Mouse (Mus musculus): ENCODE data around the gene Nkd1.

Nkd1 gene

GRCm38 (mm10) chr8:88619513-88619912 lies 98.4 kb downstream of the Nkd1 start:
- no peak for DNase-seq (ENCODE audit: low spot score)

GRCm38 (mm10) chr8:88620931-88621330 lies 99.8 kb downstream of the Nkd1 start:
- DNase-seq (ENCODE audit: low spot score): no peak

- peak; percentile 58 for DNase-seq (ENCODE audit: low spot score)
Measured at GRCm38 (mm10) chr8:88621408-88621807, 100.3 kb downstream of the Nkd1 start.

GRCm38 (mm10) chr8:88623351-88623750 lies 102.2 kb downstream of the Nkd1 start:
- no peak for DNase-seq (ENCODE audit: low spot score)

DNA sequence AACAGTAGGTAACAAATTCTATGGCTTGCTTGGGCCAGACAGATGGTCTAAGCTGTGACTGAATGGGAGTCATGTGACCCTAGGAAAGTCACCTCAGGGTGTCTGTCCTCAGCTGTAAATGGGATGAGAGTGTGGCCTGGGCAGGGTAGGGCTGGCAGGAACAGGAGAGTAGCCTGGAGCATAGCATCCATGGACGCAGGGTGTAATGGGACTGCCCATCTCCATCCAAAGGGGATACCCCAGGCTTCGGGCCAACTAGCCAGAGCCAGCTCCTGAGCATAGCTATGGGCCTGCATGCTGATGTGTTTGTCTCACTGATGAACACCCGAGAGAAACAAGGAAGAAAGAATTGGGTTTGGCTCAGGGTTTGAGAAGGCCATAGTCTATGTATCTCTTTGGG lies 103.1 kb downstream of the Nkd1 start:
- no peak for DNase-seq (ENCODE audit: low spot score)

- DNase-seq (ENCODE audit: low spot score): no peak
Measured at GRCm38 (mm10) chr8:88626433-88626832, 105.3 kb downstream of the Nkd1 start.

DNA sequence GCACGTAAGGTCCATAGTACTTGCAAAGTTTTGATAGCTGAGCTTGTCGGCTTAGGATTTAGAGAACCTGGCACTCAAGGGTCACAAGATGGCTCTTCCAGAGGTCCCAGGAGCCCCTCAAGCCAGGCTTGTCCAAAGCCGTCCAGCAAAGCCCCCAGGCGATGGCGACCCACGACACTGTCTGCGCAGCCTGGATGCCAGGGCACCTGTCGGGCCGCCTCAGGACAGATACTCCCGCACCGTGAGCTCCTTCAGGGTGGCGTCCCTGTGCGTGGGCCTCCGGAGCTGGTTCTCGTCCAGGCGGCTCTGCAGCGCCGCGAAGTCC lies 105.7 kb downstream of the Nkd1 start:
- DNase-seq (ENCODE audit: low spot score): peak; percentile 28

DNA sequence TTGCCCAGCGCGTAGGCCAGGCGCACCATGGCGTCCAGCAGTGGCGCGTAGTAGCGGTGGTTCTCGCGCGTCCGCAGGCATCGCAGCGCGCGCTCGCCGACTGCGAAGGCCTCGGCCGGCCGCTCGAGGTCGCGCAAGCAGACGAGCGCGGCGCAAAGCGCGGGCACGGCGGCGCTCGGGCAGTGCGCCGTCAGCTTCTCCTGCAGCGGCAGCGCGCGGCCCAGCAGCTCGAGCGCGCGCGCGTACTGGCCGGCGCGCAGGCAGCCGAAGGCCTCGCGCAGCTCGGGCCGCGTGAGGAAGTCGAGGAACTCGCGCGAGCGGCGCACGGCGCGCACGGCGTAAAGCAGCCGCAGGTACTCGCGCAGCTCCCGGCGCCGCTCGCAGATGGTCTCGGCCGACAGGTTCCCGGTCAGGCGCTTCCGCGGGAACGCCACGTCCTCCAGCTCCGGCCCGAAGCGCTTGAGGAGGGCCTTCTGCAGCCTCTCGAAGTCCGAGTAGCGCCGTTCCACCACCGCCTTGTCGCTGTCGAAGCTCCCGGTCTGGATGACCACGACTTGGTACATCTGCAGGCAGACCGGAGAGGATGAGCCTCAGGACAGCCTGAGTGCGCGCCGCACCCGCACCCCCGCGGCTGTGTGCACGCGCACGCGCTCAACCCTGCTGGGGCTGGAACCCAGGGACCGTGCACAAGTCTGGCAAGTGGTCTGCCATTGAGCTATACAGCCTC lies 106.3 kb downstream of the Nkd1 start:
- peak; percentile 44 for DNase-seq (ENCODE audit: low spot score)

DNA sequence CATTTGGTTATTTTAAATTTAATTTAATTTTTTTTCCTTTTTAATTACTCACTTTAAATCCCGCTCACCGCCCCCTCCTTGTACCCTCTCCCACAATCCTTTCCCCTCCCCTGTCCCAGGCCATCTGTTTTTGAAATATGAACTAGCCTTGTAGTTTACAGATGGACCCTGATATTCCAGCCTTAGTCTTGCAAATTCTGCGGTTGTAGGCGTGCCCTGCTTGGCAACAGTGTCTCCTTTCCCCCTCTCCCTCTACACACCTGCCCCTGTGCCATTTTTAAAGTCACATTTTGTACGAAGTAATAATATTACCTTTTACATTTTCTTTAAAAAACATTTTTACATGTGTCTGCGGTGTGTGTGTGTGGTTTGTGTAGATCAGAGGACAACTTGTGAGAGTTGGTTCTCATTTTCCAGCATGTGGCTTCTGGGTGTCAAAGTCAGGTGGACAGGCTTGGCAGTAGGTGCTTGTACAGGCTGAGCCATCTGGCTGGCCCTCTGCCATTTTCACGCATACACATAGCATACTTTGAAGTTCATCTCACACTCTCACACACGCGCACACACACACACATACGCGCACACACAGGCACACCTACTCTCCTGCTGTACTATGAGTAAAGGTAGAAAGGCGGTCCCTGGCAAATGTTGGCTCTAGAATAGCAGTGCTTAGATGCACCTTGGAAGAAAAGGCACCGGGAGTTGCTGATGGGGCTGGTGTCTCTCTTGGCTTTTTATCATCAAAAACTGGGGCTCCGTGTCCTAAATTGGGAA lies 107.0 kb downstream of the Nkd1 start:
- no peak for DNase-seq (ENCODE audit: low spot score)

- DNase-seq (ENCODE audit: low spot score): no peak
Measured at GRCm38 (mm10) chr8:88630225-88630624, 109.1 kb downstream of the Nkd1 start.

- DNase-seq (ENCODE audit: low spot score): no peak
Measured at GRCm38 (mm10) chr8:88631081-88631480, 109.9 kb downstream of the Nkd1 start.

DNA sequence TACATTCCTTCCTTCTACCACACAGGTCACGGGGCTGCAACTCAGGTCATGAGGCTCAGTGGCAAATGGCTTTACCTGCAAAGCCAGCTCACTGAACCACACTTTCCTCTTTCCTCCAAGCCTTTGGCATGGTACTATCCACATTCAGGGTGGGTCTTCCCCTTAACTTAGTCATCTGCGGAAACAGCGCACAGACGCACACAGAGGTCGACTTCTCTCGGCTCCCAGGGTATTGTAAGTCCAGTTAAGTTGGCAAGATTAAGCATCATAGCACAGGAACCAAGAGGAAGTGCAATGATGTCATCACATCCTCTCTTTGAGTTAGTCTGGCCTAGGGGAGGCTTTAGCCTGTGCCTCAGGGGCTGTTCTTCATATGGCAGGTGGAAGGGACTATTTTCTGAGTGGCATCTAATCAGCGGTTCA lies 112.2 kb downstream of the Nkd1 start:
- DNase-seq (ENCODE audit: low spot score): no peak

GRCm38 (mm10) chr8:88635474-88636397 lies 114.6 kb downstream of the Nkd1 start, which contains the start of gene Snx20:
Snx20 (minus strand) TSS chr8:88636128.
- DNase-seq (ENCODE audit: low spot score): no peak

GRCm38 (mm10) chr8:88637092-88638000 lies 116.2 kb downstream of the Nkd1 start:
- DNase-seq (ENCODE audit: low spot score): no peak

DNA sequence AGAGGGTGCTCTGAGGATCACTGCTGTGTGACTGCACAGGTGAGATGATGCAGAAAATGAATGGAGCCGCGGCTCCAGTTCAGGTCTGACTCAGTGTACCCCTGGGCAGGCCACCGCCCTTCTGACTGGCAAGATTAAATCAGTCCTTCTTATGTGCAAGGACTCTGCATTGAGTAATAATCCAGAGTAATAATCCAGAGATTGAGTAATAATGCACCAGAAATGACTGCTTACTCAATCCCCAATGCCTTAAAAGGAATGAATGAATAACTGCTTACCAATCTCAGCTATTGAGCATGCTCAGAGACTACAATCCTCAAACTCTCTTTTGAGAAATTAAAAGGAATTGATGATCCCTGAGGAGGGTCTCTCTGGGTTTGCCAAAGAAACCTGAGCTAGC lies 117.8 kb downstream of the Nkd1 start:
- no peak for DNase-seq (ENCODE audit: low spot score)

- no peak for DNase-seq (ENCODE audit: low spot score)
Measured at GRCm38 (mm10) chr8:88642734-88643564, 121.8 kb downstream of the Nkd1 start.

Data from ovary, postnatal 10 days (tissue).